Mouse (Mus musculus) liver, embryonic 14.5 days (tissue): ENCODE measurements at regions not wholly inside any gene's neighbourhood (a gene's known extent, or its start where the extent isn't known, plus 50 kb on each side); places are given as distances from the start of the nearest gene placed in this dataset.

Source experiments
- ATAC-seq: fragments of 200-750 bp; cut with Nextera tagmentation; 2 replicates; pipeline ENCODE4 v1.8.0; 2017; ENCODE audit warnings: moderate number of reproducible peaks, mild to moderate bottlenecking, moderate library complexity; ENCODE audit not compliant: insufficient read depth
- DNase-seq, 3 experiments: peaks; one replicate each; pipeline ENCODE4 v3.0.0-alpha.2; 2012 to 2013; ENCODE audit warnings: low read depth in 3 of 3, low spot score in 3 of 3
- H3K27ac ChIP-seq: fragments of 300-500 bp; sonication (generic); 2 replicates; pipeline ENCODE4 v1.5.1; 2014; ENCODE audit warnings: moderate library complexity, mild to moderate bottlenecking, control low read depth, inconsistent platforms
- H3K27me3 ChIP-seq: fragments of 300-500 bp; sonication (generic); 2 replicates; pipeline ENCODE4 v1.6.1; 2014; ENCODE audit warnings: mild to moderate bottlenecking, low read length, moderate library complexity; ENCODE audit not compliant: control insufficient read depth, insufficient read depth
- H3K36me3 ChIP-seq: fragments of 300-500 bp; sonication (generic); replicated peaks from 2 replicates; pipeline ENCODE4 v1.6.1; 2014; ENCODE audit warnings: low read depth; ENCODE audit not compliant: control insufficient read depth, insufficient read depth
- H3K4me1 ChIP-seq, 2 experiments: fragments of 200-500 bp in 1 of 2; fragments of 300-500 bp in 1 of 2; sonication (generic) in 1 of 2; replicated peaks; 2 replicates each; pipeline ENCODE4 v1.6.1; 2012 to 2014; ENCODE audit warnings: antibody characterized with exemption in 1 of 2, inconsistent platforms in 1 of 2, low read length in 1 of 2; ENCODE audit not compliant: control insufficient read depth in 2 of 2, insufficient read depth in 2 of 2
- H3K4me2 ChIP-seq: fragments of 300-500 bp; sonication (generic); 2 replicates; pipeline ENCODE4 v1.6.1; 2014; ENCODE audit warnings: low read depth, mild to moderate bottlenecking, control low read depth, moderate library complexity
- H3K4me3 ChIP-seq, 2 experiments: fragments of 200-500 bp in 1 of 2; fragments of 300-500 bp in 1 of 2; sonication (generic) in 1 of 2; 2 replicates each; pipeline ENCODE4 v1.5.1; 2012 to 2014; ENCODE audit warnings: low read depth in 2 of 2, low read length in 2 of 2, mild to moderate bottlenecking in 2 of 2, control low read depth in 1 of 2, inconsistent platforms in 1 of 2, moderate library complexity in 1 of 2; ENCODE audit not compliant: insufficient read depth in 1 of 2
- H3K9ac ChIP-seq: fragments of 300-500 bp; sonication (generic); replicated peaks from 2 replicates; pipeline ENCODE4 v1.6.1; 2014; ENCODE audit warnings: mild to moderate bottlenecking, control low read depth, moderate library complexity
- H3K9me3 ChIP-seq: fragments of 300-500 bp; sonication (generic); 2 replicates; pipeline ENCODE4 v1.6.1; 2016; ENCODE audit warnings: low read length, mixed read lengths; ENCODE audit not compliant: control insufficient read depth
- CTCF ChIP-seq: IDR thresholded peaks from 2 replicates; pipeline ENCODE4 v1.5.1; 2016; ENCODE audit warnings: antibody characterized with exemption, low read depth, control low read depth
- EP300 ChIP-seq: IDR thresholded peaks from 2 replicates; pipeline ENCODE4 v1.6.1; 2016; ENCODE audit warnings: antibody characterized with exemption, low read depth
- WGBS: fragments of 180-500 bp; shearing (Covaris S2); extraction: QIAGEN DNeasy Blood & Tissue Kit; methylation state at CpG from one replicate; pipeline ENCODE4 v1.1.7; 2014; ENCODE audit not compliant: insufficient replicate concordance; 5-methylcytosine and 5-hydroxymethylcytosine counted together

DNA sequence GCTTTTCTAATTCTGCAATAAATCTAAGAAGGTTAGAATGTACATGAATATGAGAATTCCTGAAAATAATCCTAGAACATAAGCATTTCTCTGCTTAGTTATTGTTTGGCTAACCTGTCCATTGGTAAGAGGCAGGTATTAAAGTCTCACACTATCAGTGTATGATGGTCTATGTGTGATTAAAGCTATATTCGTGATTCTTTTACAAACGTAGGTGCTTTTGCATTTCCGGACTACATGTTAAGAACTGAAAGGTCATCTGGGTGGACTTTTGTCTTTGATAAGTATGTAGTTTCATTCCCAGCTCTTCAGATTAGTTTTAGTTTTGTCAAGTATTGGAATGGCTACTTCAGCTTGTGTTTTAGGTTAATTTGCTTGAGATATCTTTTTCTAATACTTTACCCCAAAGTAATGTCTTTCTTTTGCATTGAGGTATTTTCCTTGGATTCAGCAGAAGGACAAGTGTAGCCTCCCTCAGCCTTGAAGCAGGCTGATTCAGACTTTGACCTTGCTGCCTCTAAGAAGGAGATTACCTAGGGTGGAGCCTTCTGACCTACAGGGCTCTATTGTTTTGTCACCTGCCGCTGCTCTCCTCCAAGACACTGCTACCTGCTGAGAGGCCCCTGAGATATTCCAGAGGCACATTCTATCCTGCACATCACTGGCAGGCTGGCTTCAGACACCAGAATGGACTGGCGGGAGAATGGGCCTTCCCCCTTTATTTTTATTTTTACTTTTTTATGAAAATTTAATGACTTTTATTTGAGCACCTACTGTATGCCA is 148.7 kb upstream of the Foxg1 start:
- H3K27ac ChIP-seq = no peak overlapping the region
- ATAC-seq (no peak), DNase-seq (no peak)
- no peaks in the 10 kb centered on the region for H3K4me1 ChIP-seq
- TF ChIP-seq EP300 = no peak
- no peak for TF ChIP-seq CTCF
- WGBS = 66% methylated on average over 5 of the region's 5 CpGs
- H3K4me2 ChIP-seq = no peak overlapping the region
- no peak overlapping the region for H3K9ac ChIP-seq
- no peak overlapping the region for H3K4me3 ChIP-seq
- H3K27me3 ChIP-seq = no peaks in the 10 kb centered on the region
- no peaks in the 10 kb centered on the region for H3K36me3 ChIP-seq
- no peaks in the 10 kb centered on the region for H3K9me3 ChIP-seq
